Mouse (Mus musculus) heart, postnatal 0 days (tissue): ENCODE measurements at regions not wholly inside any gene's neighbourhood (a gene's known extent, or its start where the extent isn't known, plus 50 kb on each side); places are given as distances from the start of the nearest gene placed in this dataset.

ENCODE experiments used
- ATAC-seq: fragments of 200-750 bp; cut with Nextera tagmentation; 2 replicates; pipeline ENCODE4 v1.8.0; 2017; ENCODE audit warnings: low read depth, moderate number of reproducible peaks, moderate library complexity; ENCODE audit not compliant: insufficient read depth
- DNase-seq: peaks from one replicate; pipeline ENCODE4 v3.0.0-alpha.2; 2016; ENCODE audit warnings: low spot score
- H3K27ac ChIP-seq: fragments of 300-500 bp; sonication (generic); 2 replicates; pipeline ENCODE4 v1.5.1; 2014; ENCODE audit warnings: low read depth, mild to moderate bottlenecking
- H3K27me3 ChIP-seq: fragments of 300-500 bp; sonication (generic); 2 replicates; pipeline ENCODE4 v1.6.1; 2014; ENCODE audit warnings: low read length, mixed read lengths; ENCODE audit not compliant: control insufficient read depth, insufficient read depth
- H3K36me3 ChIP-seq: fragments of 300-500 bp; sonication (generic); replicated peaks from 2 replicates; pipeline ENCODE4 v1.6.1; 2014; ENCODE audit warnings: low read length, mixed read lengths; ENCODE audit not compliant: control insufficient read depth, insufficient read depth
- H3K4me1 ChIP-seq: fragments of 300-500 bp; sonication (generic); 2 replicates; pipeline ENCODE4 v1.6.1; 2014; ENCODE audit warnings: antibody characterized with exemption; ENCODE audit not compliant: control insufficient read depth, insufficient read depth
- H3K4me2 ChIP-seq: fragments of 300-500 bp; sonication (generic); 2 replicates; pipeline ENCODE4 v1.6.1; 2014; ENCODE audit warnings: low read depth, mild to moderate bottlenecking, low read length, moderate library complexity
- H3K4me3 ChIP-seq: fragments of 300-500 bp; sonication (generic); 2 replicates; pipeline ENCODE4 v1.5.1; 2014; ENCODE audit warnings: low read depth, low read length
- H3K9ac ChIP-seq: fragments of 300-500 bp; sonication (generic); replicated peaks from 2 replicates; pipeline ENCODE4 v1.6.1; 2014; ENCODE audit warnings: low read depth, low read length, mixed read lengths
- H3K9me3 ChIP-seq: fragments of 300-500 bp; sonication (generic); replicated peaks from 2 replicates; pipeline ENCODE4 v1.6.1; 2016; ENCODE audit warnings: low read length; ENCODE audit not compliant: control insufficient read depth
- CTCF ChIP-seq: IDR thresholded peaks from 2 replicates; pipeline ENCODE4 v1.5.1; 2016; ENCODE audit warnings: antibody characterized with exemption, control low read depth, low read depth
- EP300 ChIP-seq: IDR thresholded peaks from 2 replicates; pipeline ENCODE4 v1.6.1; 2016; ENCODE audit warnings: antibody characterized with exemption, low read depth
- WGBS: fragments of 180-500 bp; shearing (Covaris S2); extraction: QIAGEN DNeasy Blood & Tissue Kit; methylation state at CpG from one replicate; pipeline ENCODE4 v1.1.7; 2014; 5-methylcytosine and 5-hydroxymethylcytosine counted together

DNA sequence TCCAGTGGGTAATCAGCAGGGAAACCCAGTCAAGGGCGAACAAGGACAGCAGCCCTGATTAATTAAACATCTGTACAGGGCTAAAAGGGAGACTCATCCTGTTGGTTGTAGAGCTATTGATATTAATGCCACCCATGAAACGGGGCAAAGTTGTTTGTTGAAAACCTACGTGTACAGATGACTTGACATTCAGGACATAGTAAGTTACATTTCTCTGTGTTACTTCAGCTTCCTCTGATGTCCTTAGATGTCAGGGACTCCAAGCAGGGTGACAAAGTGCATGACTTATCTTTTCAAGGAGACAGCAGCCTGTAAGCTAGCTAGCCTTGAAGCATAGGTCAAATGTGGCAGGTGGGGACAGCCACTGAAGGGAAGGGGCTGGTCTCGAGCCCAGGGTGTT, 390.5 kb downstream of the Ccdc171 start:
- 64% methylated on average over 4 of the region's 4 CpGs for WGBS

GRCm38 (mm10) chr4:83917009-83917408, 391.7 kb downstream of the Ccdc171 start:
- DNase-seq = no peak
- Histone ChIP-seq H3K36me3 (no peaks in the 10 kb centered on the region), H3K9ac (no peak overlapping the region), H3K4me2 (no peak overlapping the region), H3K4me1 (no peaks in the 10 kb centered on the region), H3K27me3 (no peaks in the 10 kb centered on the region), H3K9me3 (0 out of 2 replicates have a peak, but pooled peaks cover 2% of the 10 kb centered on the region), H3K4me3 (no peak overlapping the region), H3K27ac (no peak overlapping the region)
- ATAC-seq = no peak
- TF ChIP-seq EP300 (no peak), CTCF (no peak)
- 57% methylated on average over 4 of the region's 4 CpGs for WGBS

More for the DNA sequence above, 390.5 kb downstream of the Ccdc171 start:
- TF ChIP-seq CTCF (no peak), EP300 (no peak)
- Histone ChIP-seq H3K9me3 (no peaks in the 10 kb centered on the region), H3K27ac (no peak overlapping the region), H3K4me1 (no peaks in the 10 kb centered on the region), H3K27me3 (no peaks in the 10 kb centered on the region), H3K4me3 (no peak overlapping the region), H3K9ac (no peak overlapping the region), H3K36me3 (no peaks in the 10 kb centered on the region), H3K4me2 (no peak overlapping the region)
- DNase-seq = no peak
- ATAC-seq = no peak

DNA sequence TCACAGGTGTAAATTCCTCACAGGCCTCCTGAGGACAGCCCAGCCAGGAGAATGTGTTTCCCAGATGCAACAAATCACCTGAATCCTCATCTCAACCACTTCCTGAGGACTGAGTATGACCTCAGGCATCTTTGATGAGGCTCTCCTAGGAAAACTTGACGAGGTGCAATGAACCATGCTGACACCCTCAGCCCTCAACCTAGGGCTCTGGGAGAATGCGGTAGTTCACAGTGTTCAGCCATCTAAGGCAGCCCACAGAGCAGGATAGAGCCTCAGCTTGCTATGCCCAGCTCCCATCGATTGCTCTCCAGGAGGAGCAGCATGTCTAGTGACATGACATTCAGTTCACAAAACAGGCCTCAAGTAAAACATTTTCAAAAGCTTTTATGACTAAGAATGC, 392.7 kb downstream of the Ccdc171 start:
- ATAC-seq = no peak
- 79% methylated on average over 3 of the region's 3 CpGs for WGBS

DNA sequence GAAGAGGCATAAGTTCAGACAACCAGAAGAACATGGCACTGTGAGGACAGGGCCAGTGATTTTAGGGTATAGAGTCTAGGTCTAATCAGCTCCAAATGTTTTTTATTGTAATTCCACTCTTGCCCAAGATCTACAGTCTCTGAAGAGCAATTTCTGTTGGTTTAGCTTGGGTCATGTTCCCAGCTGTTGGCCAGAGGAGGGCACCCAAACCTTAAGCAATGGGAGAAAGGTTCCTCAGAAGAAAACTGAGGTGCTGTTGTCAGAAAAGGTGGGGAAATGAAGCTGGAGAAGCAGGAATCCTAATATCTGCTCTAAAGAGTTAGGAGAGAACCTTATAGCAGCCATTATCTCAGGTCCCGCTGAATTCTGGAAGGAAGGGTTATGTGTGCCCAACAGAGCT, 393.7 kb downstream of the Ccdc171 start:
- Histone ChIP-seq H3K36me3 (no peaks in the 10 kb centered on the region), H3K9ac (no peak overlapping the region), H3K27me3 (no peaks in the 10 kb centered on the region), H3K27ac (no peak overlapping the region), H3K4me1 (no peaks in the 10 kb centered on the region), H3K4me2 (no peak overlapping the region), H3K4me3 (no peak overlapping the region), H3K9me3 (0 out of 2 replicates have a peak, but pooled peaks cover 5% of the 10 kb centered on the region)
- DNase-seq (no peak), ATAC-seq (no peak)
- TF ChIP-seq EP300 (no peak), CTCF (peak; percentile 26; the same call in 1 of the 2 replicates)
- WGBS = 42% methylated on average over 1 of the region's 1 CpGs

More for the DNA sequence above, 392.7 kb downstream of the Ccdc171 start:
- Histone ChIP-seq H3K9ac (no peak overlapping the region), H3K4me3 (no peak overlapping the region), H3K27ac (no peak overlapping the region), H3K4me1 (no peaks in the 10 kb centered on the region), H3K9me3 (0 out of 2 replicates have a peak, but pooled peaks cover 5% of the 10 kb centered on the region), H3K36me3 (no peaks in the 10 kb centered on the region), H3K27me3 (no peaks in the 10 kb centered on the region), H3K4me2 (no peak overlapping the region)
- TF ChIP-seq CTCF (no peak), EP300 (no peak)
- DNase-seq = no peak

DNA sequence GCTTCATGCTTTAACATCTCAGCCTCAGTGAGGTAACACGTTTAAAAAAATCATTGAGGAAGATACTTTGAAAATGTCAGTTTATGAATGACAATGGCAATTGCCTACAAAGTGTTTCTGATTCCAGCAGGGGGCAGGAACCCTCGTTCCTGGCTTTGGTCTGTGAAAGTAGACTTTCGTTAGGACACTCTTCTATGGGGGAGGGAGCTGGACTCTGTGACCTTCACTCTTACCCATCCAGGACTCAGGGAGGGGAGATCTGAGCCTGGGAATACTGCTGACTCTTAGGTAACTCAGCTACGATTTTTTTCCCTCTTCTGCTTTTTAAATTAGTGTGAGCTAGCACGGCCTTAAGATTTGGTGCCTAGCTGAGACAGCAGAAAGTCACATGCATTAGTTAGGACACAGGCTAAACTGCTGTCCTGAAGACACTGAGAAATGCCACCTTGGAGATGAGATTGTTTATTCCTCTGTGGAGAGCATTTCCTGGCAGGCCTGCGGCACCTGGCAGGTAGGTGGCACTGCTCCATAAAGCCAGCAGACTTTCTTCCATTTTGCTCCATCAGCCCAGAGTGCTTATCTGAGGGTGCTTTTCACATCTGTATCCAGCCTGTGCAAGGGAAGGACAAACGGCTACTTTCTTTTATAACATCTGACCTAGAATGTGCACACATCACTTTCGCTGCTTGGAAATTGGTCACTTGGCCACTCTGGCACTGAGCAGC, 399.9 kb downstream of the Ccdc171 start:
- H3K9me3 ChIP-seq = 0 out of 2 replicates have a peak, but pooled peaks cover 5% of the 10 kb centered on the region
- DNase-seq (no peak), ATAC-seq (no peak)
- no peak overlapping the region for H3K27ac ChIP-seq
- no peaks in the 10 kb centered on the region for H3K27me3 ChIP-seq
- TF ChIP-seq EP300 = no peak
- TF ChIP-seq CTCF = no peak
- no peak overlapping the region for H3K4me3 ChIP-seq
- WGBS = 53% methylated on average over 8 of the region's 8 CpGs
- H3K9ac ChIP-seq = no peak overlapping the region
- no peaks in the 10 kb centered on the region for H3K36me3 ChIP-seq
- H3K4me1 ChIP-seq = no peaks in the 10 kb centered on the region
- H3K4me2 ChIP-seq = no peak overlapping the region
